Mouse (Mus musculus): ENCODE measurements at regions not wholly inside any gene's neighbourhood (a gene's known extent, or its start where the extent isn't known, plus 50 kb on each side); places are given as distances from the start of the nearest gene placed in this dataset.

GRCm38 (mm10) chr2:75403791-75404190 is 255.3 kb upstream of the Hnrnpa3 start:
- 87% methylated on average over 8 of the region's 8 CpGs for WGBS
- Histone ChIP-seq H3K9ac (ENCODE audit: low read depth, low read length) (no peak overlapping the region), H3K4me3 (ENCODE audit: low read depth, low read length) (no peak overlapping the region), H3K4me2 (replicated peaks; ENCODE audit: low read depth) (no peak overlapping the region), H3K9me3 (ENCODE audit: control insufficient read depth) (no peaks in the 10 kb centered on the region), H3K36me3 (ENCODE audit: control insufficient read depth, insufficient read depth) (no peaks in the 10 kb centered on the region), H3K27me3 (replicated peaks; ENCODE audit: control insufficient read depth, insufficient read depth, low read length) (no peaks in the 10 kb centered on the region), H3K27ac (ENCODE audit: low read depth, low read length) (no peak overlapping the region), H3K4me1 (replicated peaks; ENCODE audit: control insufficient read depth, insufficient read depth, low read length) (no peaks in the 10 kb centered on the region)
- no peak for ATAC-seq
- no peak for TF ChIP-seq CTCF (IDR thresholded peaks at IDR 0.05; ENCODE audit: low read depth)

- no peak overlapping the region for H3K4me2 ChIP-seq (replicated peaks; ENCODE audit: low read depth)
- no peak overlapping the region for H3K27ac ChIP-seq (ENCODE audit: low read depth, low read length)
- no peak for TF ChIP-seq CTCF (IDR thresholded peaks at IDR 0.05; ENCODE audit: low read depth)
- H3K27me3 ChIP-seq (replicated peaks; ENCODE audit: control insufficient read depth, insufficient read depth, low read length), result no peaks in the 10 kb centered on the region
- WGBS, result 81% methylated on average over 13 of the region's 13 CpGs
- ATAC-seq, result no peak
- H3K9me3 ChIP-seq (ENCODE audit: control insufficient read depth), result no peaks in the 10 kb centered on the region
- H3K9ac ChIP-seq (ENCODE audit: low read depth, low read length), result no peak overlapping the region
- no peaks in the 10 kb centered on the region for H3K4me1 ChIP-seq (replicated peaks; ENCODE audit: control insufficient read depth, insufficient read depth, low read length)
- H3K4me3 ChIP-seq (ENCODE audit: low read depth, low read length), result no peak overlapping the region
- H3K36me3 ChIP-seq (ENCODE audit: control insufficient read depth, insufficient read depth), result no peaks in the 10 kb centered on the region
Measured at GRCm38 (mm10) chr2:75405524-75406214, 253.4 kb upstream of the Hnrnpa3 start.

DNA sequence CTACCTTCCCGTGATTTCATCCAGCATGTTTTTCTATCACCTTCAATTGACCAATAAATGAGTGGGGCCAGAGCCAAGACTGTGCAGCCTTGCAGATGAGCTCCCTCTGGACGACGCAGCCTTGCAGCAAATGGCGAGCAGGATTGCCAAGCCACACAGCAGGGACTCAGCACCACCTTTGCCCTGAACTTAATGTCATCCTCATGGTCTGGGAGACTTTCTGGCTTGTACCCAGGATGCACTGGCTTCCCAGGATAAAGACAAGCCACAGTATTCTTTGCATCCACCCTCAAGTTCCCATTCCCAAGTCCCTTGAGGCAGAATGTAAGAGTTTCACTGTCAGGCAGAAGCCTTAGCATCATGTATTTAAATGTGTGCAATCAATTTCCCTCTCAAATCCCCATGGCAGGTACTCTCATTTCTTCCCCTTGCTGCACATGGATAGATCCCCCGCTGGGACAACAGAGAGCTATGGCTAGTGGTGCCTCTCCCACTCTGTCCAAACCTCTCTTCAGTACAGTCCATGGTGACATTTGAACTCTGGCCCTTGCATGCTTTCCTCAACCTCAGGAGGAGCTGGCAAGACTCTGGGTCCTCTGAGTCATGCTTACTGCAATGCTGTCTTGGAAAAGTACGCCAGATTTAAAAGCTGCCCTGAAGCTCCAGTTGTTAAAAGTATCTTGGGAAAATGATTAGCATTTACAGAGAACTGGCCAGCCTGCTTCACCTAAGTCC is 252.2 kb upstream of the Hnrnpa3 start:
- no peak for ATAC-seq
- no peak overlapping the region for H3K27ac ChIP-seq (ENCODE audit: low read depth, low read length)
- H3K4me1 ChIP-seq (replicated peaks; ENCODE audit: control insufficient read depth, insufficient read depth, low read length), result no peaks in the 10 kb centered on the region
- no peak overlapping the region for H3K4me2 ChIP-seq (replicated peaks; ENCODE audit: low read depth)
- WGBS, result 68% methylated on average over 6 of the region's 6 CpGs
- no peaks in the 10 kb centered on the region for H3K27me3 ChIP-seq (replicated peaks; ENCODE audit: control insufficient read depth, insufficient read depth, low read length)
- H3K9ac ChIP-seq (ENCODE audit: low read depth, low read length), result no peak overlapping the region
- no peak for TF ChIP-seq CTCF (IDR thresholded peaks at IDR 0.05; ENCODE audit: low read depth)
- H3K9me3 ChIP-seq (ENCODE audit: control insufficient read depth), result no peaks in the 10 kb centered on the region
- no peaks in the 10 kb centered on the region for H3K36me3 ChIP-seq (ENCODE audit: control insufficient read depth, insufficient read depth)
- no peak overlapping the region for H3K4me3 ChIP-seq (ENCODE audit: low read depth, low read length)

DNA sequence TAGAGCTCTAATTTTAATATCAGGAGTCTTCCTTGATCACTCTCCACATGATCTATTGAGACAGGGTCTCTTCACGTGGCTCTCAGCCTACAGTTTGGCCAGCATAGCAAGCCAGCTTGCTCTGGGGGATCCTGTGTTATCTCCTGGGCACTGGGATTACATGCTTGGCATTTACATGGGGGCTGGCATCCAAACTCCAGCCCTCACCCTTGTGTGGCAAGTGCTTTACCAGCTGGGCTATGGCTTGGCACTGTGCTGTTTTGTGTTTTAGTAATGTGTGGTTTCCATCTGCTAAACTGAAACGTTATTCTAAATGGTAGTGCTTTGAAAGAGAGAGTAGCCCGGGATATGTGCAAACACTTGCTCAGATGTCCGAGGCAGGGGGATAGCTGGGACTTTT is 251.5 kb upstream of the Hnrnpa3 start:
- no peaks in the 10 kb centered on the region for H3K27me3 ChIP-seq (replicated peaks; ENCODE audit: control insufficient read depth, insufficient read depth, low read length)
- H3K27ac ChIP-seq (ENCODE audit: low read depth, low read length), result no peak overlapping the region
- no peaks in the 10 kb centered on the region for H3K36me3 ChIP-seq (ENCODE audit: control insufficient read depth, insufficient read depth)
- TF ChIP-seq CTCF (IDR thresholded peaks at IDR 0.05; ENCODE audit: low read depth), result no peak
- no peaks in the 10 kb centered on the region for H3K9me3 ChIP-seq (ENCODE audit: control insufficient read depth)
- H3K4me1 ChIP-seq (replicated peaks; ENCODE audit: control insufficient read depth, insufficient read depth, low read length), result no peaks in the 10 kb centered on the region
- H3K9ac ChIP-seq (ENCODE audit: low read depth, low read length), result no peak overlapping the region
- 78% methylated on average over 4 of the region's 4 CpGs for WGBS
- H3K4me2 ChIP-seq (replicated peaks; ENCODE audit: low read depth), result no peak overlapping the region
- ATAC-seq, result no peak
- H3K4me3 ChIP-seq (ENCODE audit: low read depth, low read length), result no peak overlapping the region

GRCm38 (mm10) chr2:75408016-75408415 is 251.0 kb upstream of the Hnrnpa3 start:
- Histone ChIP-seq H3K36me3 (ENCODE audit: control insufficient read depth, insufficient read depth) (no peaks in the 10 kb centered on the region), H3K4me2 (replicated peaks; ENCODE audit: low read depth) (no peak overlapping the region), H3K4me1 (replicated peaks; ENCODE audit: control insufficient read depth, insufficient read depth, low read length) (no peaks in the 10 kb centered on the region), H3K27ac (ENCODE audit: low read depth, low read length) (no peak overlapping the region), H3K4me3 (ENCODE audit: low read depth, low read length) (no peak overlapping the region), H3K27me3 (replicated peaks; ENCODE audit: control insufficient read depth, insufficient read depth, low read length) (no peaks in the 10 kb centered on the region), H3K9me3 (ENCODE audit: control insufficient read depth) (no peaks in the 10 kb centered on the region), H3K9ac (ENCODE audit: low read depth, low read length) (no peak overlapping the region)
- no peak for TF ChIP-seq CTCF (IDR thresholded peaks at IDR 0.05; ENCODE audit: low read depth)
- ATAC-seq, result no peak
- WGBS, result 93% methylated on average over 2 of the region's 2 CpGs

DNA sequence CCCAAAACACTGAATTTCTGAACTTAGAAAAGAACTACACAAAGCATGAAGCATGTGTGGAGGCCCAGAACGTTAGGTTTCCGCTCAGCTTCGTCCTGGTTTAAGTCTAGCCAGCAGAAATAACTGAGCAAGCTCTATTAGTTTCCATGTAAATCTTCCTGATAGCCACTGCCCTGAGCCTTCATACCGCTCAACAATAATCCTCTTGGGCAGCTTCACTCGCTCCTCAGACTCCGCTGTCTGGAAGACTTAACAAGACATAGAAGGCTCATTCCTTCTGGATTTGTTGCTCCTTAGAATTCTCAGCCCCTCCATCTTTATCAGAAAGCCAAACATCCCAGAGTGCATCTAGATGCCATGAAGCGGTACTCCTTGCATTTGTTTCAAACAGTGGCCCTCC is 249.3 kb upstream of the Hnrnpa3 start:
- Histone ChIP-seq H3K4me2 (replicated peaks; ENCODE audit: low read depth) (no peak overlapping the region), H3K9me3 (ENCODE audit: control insufficient read depth) (no peaks in the 10 kb centered on the region), H3K4me3 (ENCODE audit: low read depth, low read length) (no peak overlapping the region), H3K27me3 (replicated peaks; ENCODE audit: control insufficient read depth, insufficient read depth, low read length) (no peaks in the 10 kb centered on the region), H3K27ac (ENCODE audit: low read depth, low read length) (no peak overlapping the region), H3K36me3 (ENCODE audit: control insufficient read depth, insufficient read depth) (no peaks in the 10 kb centered on the region), H3K4me1 (replicated peaks; ENCODE audit: control insufficient read depth, insufficient read depth, low read length) (no peaks in the 10 kb centered on the region), H3K9ac (ENCODE audit: low read depth, low read length) (no peak overlapping the region)
- ATAC-seq, result no peak
- TF ChIP-seq CTCF (IDR thresholded peaks at IDR 0.05; ENCODE audit: low read depth), result no peak
- 89% methylated on average over 7 of the region's 7 CpGs for WGBS

Measured in intestine, postnatal 0 days (tissue).